Mouse (Mus musculus): ENCODE results near the gene Inppl1.

The Inppl1 gene

DNA sequence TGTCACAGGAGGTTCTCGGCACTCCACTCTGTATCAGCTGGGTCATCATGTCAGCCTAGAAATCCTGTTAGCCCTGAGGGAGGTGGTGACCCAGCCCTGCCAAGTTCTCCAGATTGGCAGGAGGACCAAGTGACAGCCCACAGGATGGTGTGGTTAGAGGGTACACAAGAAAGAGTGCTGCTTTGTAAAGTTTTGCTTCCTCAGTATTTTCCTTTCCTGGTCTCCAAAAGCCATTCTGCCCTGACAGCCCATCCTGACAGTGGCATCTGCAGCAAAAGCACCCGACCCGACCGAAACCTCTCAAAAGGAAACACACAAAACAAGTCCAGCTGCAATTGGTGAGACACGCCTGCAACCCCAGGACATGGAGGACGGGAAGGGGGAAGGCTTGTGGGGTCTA, 6.2 kb upstream of the Inppl1 start:
- no peak for DNase-seq (ENCODE audit: low read depth, low spot score)

DNA sequence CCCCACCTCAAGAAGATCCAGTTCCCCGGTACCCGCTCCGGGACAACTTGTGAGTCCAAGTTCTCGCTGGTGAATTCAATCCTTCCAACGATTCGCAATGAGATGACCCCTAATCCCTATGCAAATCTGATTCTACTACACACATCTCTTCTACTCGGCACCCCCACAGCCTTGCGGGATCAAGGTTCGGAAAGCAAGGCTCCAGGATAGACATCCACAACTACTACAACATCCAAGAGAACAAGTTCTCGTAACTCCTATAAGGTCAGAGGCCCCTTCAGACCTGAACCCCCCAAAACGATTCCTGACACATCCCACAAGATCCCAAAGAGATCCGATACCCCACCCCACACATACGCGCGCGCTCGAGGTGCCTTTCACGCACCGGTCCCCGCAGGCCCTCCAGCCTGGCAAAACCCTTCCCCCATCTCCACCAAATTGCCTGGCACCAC, 849 bp downstream of the Inppl1 start:
- DNase-seq (ENCODE audit: low read depth, low spot score) = no peak

DNA sequence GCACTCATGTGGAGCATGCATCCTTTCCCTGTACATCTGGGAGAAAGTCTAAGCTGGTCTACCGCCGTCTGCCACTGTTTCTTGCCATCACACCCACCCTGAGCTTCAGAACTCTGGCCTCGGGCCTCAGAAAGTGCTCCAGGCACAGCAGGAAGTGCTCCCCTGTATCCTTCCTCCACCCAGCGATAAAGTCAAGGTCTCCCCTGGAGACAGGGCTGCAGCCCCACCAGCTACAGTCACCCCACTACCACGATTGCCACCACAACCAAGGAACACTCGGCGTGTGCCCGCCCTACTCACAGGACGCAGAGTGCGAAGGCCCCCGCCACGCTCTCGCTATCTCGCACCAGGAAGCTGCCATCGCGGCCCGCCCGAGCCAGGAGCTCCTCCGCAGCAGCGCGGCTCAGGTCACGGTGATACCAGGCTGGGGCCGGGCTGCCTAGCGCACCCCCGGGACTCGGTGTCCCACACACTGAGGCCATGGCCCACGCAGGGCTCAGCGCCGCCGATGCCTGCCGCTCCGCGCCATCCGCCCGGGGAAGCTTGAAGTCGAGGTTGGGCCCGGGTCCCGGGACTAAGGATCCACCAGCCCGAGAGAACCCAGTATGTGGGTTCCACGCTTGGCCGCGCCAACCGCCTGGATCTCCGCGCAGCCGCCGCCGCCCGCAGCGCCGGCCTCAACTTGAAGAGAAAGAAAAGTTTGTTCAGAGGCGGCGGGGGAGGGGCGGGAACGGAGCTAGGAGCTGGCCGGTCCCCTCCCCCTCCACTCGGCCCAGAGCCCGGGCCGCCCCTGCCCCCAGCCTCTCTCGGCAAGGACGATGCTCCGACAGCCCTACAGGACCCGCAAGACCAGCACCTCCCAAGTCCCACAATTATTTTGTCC, 1.5 kb downstream of the Inppl1 start:
- no peak for DNase-seq (ENCODE audit: low read depth, low spot score)

DNA sequence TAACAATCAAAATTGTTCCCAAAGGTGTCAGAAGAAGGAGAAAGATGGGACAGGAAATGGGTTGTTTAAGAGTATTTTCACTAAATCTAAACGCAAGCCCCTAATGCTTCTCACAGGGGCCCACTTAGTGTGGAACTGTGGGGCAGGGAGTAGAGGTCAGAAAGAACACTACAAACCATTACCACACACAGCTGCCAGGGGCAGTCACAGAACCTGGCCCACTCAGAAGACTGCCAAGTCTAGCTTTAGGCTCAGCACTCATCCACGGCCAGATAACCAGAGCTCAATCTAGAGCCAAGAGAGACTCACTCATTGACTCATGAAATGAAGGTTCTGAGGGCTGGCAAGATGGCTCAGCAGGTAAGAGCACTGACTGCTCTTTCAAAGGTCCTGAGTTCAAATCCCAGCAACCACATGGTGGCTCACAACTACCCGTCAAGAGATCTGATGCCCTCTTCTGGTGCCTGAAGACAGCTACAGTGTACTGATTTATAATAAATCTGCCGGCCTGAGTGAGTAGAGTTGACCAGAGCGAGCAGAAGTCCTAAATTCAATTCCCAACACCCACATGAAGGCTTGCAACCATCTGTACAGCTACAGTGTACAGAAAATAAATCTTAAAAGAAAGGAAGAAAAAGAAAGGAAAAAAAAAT, 2.4 kb downstream of the Inppl1 start:
- DNase-seq (ENCODE audit: low read depth, low spot score) = no peak

DNA sequence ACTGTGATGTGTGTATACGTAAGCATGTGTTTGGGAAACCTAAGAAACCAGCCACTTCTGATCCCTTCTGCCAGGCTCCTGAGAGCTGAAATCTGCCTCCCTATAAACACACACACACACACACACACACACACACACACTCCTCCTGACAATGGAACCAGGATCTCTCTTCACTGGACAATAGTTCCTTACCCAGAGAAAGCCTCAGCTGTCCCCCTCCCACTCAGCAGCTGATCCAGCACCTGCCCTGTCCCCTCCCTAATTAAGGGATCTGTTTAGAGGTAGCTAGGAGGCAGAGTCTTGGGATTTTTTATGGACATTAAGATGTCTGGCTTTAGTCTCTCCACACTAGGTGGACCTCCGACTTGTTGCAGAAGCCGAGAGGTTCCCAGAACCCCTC, 3.1 kb downstream of the Inppl1 start:
- no peak for DNase-seq (ENCODE audit: low read depth, low spot score)

DNA sequence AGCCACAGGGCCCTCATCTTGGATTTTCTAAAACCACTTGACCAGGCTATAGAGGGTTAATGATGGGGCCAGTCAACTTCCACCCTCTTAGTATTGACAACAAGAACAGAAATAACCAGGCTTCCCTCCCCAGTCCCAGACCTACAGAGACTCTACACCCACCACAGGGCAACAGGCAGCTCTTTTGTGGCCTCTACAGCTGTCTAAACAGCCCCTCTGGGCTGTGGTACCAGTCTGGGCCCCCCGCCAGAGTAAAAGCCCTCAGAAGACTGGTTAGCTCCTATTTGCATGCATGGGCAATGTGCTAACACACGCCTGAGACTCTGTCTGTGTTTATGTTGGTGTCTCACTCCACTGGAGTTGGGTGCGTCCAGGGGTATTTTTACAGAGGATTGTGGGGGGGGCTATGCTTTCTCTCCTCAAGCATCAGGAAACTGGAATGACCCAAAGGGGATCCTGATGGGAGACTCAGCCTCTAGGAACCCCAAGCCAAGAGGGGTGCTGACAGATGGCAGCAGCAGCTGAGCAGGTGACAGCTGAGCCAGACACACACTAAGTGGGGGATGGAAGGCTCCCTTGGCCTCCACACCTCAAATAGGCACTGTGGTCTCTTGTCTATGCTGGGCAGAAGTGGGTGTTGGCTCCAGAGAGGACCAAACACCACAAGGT, 4.0 kb downstream of the Inppl1 start:
- DNase-seq (ENCODE audit: low read depth, low spot score) = no peak

DNA sequence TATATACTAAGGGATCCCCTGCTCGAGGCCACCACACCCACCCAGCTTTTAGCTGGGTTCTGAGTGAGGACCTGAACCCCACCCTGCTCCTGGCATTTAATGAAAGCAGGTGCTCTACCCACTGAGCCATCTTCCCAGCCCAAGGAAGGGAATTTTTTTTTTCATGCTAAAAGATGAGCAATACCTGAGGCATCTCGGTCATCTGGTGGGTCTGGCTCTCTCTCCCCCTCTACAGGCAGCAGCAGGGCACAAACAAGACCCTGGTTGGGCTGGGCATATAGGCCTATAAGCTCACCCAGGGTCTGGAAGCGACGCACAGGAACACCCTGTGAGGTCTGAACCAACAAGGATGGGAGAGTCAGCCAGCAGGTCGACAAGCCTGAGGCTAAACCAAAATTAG, 4.7 kb downstream of the Inppl1 start:
- no peak for DNase-seq (ENCODE audit: low read depth, low spot score)

DNA sequence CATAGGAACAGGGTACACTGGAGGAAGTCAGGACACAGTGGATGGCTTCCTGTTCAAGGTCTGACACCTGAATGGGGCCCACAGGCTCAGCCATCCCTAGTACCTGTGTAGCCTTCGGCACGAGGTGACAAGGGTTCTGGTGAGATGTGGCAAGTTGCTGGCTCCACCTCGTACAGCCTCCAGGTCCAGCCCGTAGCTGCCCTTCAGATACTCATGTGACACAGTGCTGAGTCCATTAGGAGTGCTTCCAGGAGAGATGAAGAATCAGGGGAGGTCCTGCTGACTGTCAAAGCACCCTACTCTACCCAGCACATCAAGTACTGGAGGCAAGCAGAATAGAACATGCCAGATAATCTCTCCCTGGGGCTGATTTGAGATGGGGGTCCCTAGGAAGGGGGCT, 5.7 kb downstream of the Inppl1 start:
- no peak for DNase-seq (ENCODE audit: low read depth, low spot score)

DNA sequence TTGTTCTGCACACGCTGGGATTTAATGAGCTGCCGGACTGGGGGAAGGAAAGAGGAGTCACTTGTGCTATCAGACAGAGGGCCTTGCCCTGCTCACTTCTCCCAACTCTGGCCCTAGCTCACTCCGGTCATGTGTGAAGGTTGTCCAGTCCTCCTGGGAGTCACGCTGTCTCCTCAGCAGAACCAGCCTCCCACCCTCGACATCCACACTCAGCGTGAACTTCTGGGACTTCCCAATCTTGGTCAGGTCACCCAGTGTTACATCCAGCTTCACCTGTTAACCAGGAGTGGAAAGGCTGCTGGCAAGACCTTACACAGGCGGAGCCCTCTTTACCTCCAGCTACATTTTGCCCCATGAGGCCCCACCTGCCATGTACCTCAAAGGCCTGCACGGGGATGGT, 6.6 kb downstream of the Inppl1 start:
- DNase-seq (ENCODE audit: low read depth, low spot score) = no peak

DNA sequence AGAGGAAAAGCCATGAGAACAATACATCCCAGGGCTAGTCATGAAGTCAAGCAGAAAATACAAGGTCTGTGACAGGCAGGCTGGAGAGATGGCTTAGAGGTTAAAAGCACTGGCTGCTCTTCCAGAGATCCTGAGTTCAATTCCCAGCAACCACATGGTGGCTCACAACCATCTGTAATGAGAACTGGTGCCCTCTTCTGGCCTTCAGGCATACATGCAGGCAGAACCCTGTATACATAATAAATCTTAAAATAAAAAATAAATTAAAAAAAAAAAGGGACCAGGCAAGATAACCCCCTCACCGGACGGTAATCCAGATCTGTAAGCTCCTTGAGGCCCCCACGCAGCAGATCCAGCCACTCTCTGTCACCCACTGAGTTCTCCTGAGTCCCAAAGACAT, 7.7 kb downstream of the Inppl1 start:
- no peak for DNase-seq (ENCODE audit: low read depth, low spot score)

DNA sequence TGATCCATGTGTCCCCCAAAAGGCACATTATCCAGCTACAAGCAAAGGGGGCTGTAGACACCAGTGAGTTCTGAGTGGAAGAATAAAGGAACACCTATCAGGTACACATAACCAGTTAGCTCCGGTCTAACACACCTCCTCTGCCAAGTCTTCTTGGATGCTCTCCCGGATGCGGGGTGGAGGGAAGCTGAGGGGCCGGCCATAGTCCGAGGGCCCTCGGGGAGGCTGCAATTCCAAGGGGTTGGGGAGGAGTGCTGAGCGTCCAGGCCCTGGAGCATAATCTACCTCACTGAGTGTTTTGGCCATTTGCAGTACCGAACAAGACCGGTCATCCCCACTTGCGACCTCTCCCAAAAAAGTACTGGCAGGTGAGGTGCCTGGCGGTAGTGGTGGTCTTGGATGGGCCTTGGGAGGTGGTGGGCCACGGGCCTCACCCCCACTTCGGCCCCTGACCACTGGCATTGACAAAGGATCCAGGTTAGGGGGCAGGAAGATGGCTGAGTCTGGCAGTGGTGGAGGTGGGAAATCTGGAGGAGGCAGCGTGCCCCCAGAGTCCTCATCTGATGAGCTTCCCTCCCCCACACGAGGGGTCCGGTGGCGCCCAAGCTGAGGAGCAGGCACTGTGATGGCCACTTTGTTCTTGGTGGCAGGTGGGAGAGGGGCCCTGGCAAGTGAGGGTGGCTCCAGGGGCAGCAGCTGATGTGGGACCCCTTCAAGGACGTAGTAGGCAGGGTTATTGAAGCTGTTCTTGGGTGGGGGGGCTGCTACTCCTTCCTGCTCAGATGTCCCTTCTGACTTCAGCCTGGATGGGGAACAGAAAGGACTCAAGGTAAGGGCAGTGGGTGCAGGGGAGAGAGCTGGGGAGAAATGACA, 14.0 kb downstream of the Inppl1 start:
- no peak for DNase-seq (ENCODE audit: low read depth, low spot score)

DNA sequence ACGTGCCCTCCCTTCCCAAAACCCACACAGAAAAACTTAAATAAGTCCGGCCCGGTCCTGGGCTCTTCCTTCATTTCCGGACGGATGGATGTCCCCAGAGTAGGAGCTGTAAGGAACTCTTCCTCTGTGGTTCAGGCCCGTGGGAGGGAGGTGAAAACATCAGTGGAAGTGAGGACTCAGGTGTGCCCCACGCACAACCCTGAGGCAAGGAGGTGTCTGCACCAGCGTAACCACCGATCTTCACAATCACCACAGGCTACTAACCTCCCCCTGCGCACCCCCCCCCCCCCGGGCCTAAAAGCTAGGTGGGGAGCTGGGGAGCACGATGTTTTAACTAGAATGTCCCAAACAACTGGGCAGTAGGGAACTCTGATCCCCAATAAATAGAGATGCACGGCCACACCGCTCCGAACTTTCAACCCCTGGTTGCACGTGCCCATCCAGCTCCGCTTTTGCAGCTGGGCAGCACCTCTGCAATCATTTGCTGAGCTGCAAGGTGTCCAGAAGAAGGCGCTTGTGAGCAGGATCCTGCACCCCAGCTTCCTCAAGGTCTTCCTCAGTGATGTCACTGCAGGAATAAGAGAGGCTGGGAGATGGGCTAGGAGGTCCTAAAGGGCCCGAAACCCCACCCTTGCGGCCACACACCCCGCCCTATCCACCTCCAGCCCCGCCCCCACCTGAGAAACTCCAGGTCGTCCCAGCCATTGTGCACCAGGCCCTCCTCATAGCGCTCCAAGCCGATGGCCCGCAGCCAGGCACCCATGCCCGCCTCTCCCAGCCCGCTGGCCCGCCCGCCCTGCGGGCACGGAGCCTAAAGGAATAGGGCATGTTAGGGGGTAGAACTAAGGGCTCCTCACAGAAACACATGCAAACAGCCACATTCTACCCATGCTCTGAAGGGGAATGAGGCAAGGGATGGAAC, 14.9 kb downstream of the Inppl1 start:
- no peak for DNase-seq (ENCODE audit: low read depth, low spot score)

DNA sequence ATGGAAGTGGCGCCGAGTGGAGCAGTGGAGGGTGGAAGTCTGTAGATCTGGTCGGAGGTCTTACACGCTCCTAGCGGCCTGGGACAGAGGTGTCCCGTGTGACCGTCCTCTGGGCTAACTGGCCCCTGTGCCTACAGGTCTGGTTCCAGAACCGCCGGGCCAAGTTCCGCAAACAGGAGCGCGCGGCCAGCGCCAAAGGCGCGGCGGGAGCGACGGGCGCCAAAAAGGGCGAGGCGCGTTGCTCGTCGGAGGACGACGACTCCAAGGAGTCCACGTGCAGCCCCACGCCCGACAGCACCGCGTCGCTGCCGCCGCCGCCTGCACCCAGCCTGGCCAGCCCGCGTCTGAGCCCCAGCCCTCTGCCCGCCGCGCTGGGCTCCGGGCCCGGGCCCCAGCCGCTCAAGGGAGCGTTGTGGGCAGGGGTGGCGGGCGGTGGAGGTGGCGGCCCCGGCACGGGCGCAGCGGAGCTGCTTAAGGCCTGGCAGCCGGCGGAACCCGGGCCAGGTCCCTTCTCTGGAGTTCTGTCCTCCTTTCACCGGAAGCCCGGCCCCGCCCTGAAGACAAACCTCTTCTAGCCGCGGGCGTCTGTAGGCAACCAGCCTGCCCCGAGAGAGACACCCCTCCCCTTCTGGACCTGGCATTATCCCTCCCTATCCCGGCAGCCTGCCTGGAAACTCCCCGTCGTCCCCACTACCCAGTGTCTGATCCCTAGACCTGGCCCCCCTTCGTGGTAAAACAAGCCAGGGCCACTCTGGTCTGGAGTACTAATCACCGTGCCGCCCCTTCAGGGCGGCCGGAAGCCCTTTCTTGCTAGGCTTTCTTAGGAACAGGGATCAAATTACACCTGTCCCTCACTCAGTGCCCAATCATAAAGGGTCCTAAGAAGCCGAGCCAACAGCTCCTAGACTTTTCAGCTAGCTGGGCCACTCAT, 16.2 kb downstream of the Inppl1 start:
- DNase-seq (ENCODE audit: low read depth, low spot score) = no peak

DNA sequence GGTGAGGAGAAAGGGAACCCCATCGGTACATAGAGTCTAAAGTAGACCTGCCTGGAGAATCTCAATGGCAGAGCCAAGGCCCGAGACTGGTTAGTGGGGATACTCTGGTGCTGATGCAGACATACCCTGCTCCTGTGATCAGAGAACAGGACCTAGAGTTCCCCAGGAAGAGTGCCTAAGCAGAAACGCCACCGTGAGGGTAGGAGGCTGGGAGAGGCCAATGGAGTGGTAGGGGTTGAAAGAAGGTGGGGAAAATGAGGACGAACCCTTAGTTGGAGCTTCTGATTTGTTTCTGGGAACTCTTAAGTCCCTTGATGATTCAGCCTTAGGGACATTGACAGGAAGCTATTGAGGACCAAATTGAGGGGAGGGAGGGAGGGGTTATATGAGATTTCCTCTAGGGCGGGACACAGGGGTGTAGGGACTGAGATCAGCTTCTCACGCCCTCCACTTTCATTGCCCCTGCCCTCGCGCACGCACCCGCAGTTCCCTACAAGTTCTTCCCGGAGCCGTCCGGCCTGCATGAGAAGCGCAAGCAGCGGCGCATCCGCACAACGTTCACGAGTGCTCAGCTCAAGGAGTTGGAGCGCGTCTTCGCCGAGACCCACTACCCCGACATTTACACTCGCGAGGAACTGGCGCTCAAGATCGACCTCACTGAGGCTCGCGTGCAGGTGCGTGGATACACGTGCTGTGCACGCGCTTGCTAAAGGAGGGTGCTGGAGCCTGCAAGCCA, 17.6 kb downstream of the Inppl1 start:
- no peak for DNase-seq (ENCODE audit: low read depth, low spot score)

DNA sequence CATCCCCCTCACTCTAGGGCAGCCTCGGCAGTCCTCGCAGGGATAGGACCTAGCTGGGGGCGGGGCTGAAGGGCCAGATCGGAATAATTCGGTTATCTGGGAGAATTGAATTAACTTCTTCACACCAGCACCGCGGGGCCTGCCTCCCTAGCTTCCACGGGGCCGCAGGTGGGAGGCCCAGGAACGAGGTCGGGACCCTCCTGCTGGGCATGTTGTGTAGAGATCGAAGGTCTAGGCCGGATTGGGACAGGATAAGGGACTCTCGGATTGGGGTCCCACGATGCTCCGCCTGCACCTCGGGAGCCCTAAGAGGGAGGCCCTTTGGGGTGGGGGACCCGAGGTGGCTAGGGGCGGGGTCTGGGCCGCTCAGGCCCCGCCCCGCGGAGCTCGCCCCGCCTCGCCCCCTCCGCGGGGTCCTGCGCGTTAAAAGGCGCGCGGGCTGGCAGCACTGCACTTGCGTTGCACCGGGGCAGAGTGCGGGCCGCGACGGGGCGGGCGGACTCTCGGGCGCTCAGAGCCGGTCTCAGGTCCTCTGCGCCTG, 20.1 kb downstream of the Inppl1 start, which contains the start of gene Phox2a:
TSS of gene Phox2a (plus strand) at position 453 of the 541 bp plus-strand sequence.
- DNase-seq (ENCODE audit: low read depth, low spot score) = no peak

DNA sequence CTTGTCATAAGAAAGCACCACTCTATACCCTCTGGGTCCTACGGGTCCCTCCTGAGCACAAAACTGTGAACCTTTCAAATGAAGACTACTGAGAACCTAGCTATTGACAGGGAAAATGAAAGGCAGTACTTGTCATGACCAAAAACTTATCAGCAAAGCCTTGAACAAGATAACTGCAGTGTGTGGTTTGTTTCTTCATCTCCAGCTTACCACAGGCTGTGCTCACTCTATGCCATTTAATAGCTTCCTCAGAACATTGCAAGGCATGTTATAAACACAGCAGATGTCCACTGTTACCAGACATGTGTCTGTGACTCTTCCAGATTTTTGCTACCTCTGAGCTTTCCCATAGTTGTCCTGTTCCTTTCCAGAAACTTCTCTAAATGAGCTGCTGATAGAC, 61.0 kb downstream of the Inppl1 start:
- DNase-seq (ENCODE audit: low read depth, low spot score) = no peak

DNA sequence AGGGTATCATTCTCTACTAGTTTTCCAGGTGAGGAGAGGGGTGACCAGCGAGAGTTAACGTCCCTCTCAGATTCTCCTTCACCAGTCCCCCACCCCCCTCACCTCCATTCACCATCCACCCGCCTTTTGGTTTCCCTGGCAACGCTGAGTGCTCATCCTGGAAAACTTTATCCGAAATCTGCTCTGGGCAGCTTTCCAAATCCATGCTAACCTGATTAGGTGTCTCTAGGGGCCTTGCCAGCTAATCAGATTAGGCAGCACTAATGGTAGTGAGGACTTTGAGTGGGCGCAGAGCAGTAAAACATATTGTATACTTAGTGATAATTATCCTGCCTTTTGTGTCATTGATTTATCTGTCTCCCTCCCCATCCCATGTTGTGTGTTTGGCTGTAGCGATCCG, 65.3 kb downstream of the Inppl1 start:
- DNase-seq (ENCODE audit: low read depth, low spot score) = peak; percentile 93
